ENCODE assay signal across 8 mouse cellular contexts in the genomic region with DNA sequence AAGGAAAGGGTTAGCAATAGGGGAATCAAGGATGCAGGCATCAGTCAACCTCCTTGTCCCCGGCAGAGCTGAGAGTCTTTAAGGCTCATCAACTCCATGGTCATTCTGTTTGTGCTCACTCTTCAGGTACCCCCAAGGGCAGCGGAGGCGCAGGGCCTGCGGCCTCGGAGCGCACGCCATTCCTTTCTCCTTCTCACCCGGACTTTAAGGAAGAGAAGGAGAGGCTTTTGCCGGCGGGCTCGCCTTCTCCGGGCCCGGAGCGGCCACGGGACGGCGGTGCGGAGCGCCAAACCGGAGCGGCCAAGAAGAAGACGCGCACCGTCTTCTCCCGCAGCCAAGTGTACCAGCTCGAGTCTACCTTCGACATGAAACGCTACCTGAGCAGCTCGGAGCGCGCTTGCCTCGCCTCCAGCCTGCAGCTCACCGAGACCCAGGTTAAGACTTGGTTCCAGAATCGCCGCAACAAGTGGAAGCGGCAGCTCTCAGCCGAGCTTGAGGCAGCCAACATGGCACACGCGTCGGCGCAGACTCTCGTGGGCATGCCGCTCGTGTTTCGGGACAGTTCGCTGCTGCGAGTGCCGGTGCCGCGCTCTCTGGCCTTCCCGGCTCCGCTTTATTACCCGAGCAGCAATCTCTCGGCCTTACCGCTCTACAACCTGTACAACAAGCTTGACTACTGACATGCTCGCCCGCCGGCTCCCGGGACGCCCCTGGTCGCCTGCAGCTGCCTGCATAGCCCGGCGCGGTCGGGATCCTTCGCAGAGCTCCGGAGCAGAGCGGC. TPM values are rescaled to one million over a fixed set of nuclear protein-coding genes. Genes with fewer than 3 reads are reported as not detected.
A peak's percentile ranks its signal among the peaks of the same experiment; 100 is the strongest.
DNase-seq lines count a peak whose midpoint lies in the region; ATAC-seq and TF ChIP-seq lines count a peak whose summit lies in the region.

No protein-coding gene starts in this region.

- dilution Hi-C loops in CH12.LX (cut with MboI; ENCODE audit: extremely low pct_ligation_motif_present, extremely low pct_unique_long_range_greater_than_20kb, low sequenced_read_pairs) = no loop called here

- H3K4me1 ChIP-seq in heart, embryonic 10.5 days = peaks cover 33% of the 10 kb centered on the region
- peaks cover 6 to 21% of the 10 kb centered on the region in 2 experiments; a peak in 3 of 4 replicates for H3K4me1 ChIP-seq in CH12.LX (ENCODE audit: control insufficient read depth in 1 of 2, insufficient read depth in 2 of 2)
- H3K4me1 ChIP-seq in embryonic facial prominence, embryonic 12.5 days = peaks cover 12% of the 10 kb centered on the region
- 0 out of 2 replicates have a peak, but pooled peaks cover 4% of the 10 kb centered on the region for H3K4me1 ChIP-seq in intestine, postnatal 0 days (replicated peaks; ENCODE audit: control insufficient read depth, insufficient read depth, low read length)
- peaks cover 9% of the 10 kb centered on the region for H3K4me1 ChIP-seq in midbrain, embryonic 16.5 days (ENCODE audit: control insufficient read depth, insufficient read depth, low read length)

- H3K4me3 ChIP-seq in heart, embryonic 10.5 days = peak overlapping the region; percentile 19
- H3K4me3 ChIP-seq in CH12.LX (replicated peaks in 1 of 3; ENCODE audit: low read depth in 2 of 3, low read length in 2 of 3, poor library complexity in 1 of 3) = peak overlapping the region in 2 of 3 experiments; percentile 70 to 80
- peak overlapping the region; percentile 15; the same call in 1 of the 2 replicates for H3K4me3 ChIP-seq in embryonic facial prominence, embryonic 12.5 days
- peak overlapping the region; percentile 34 for H3K4me3 ChIP-seq in intestine, postnatal 0 days (ENCODE audit: low read depth, low read length)
- H3K4me3 ChIP-seq in midbrain, embryonic 16.5 days (ENCODE audit: low read depth, low read length) = peak overlapping the region; percentile 4; the same call in 1 of the 2 replicates

- ATAC-seq in embryonic facial prominence, embryonic 12.5 days (ENCODE audit: insufficient number of reproducible peaks, insufficient read depth, low FRiP score, low TSS enrichment) = no peak
- no peak for ATAC-seq in intestine, postnatal 0 days
- ATAC-seq in midbrain, embryonic 16.5 days = no peak

- TF ChIP-seq POLR2A in CH12.LX (IDR thresholded peaks at IDR 0.05; ENCODE audit: low read depth, low read length) = no peak

- H3K4me2 ChIP-seq in CH12.LX (ENCODE audit: insufficient read depth, low read depth, poor library complexity, severe bottlenecking) = peak overlapping the region; percentile 54
- H3K4me2 ChIP-seq in embryonic facial prominence, embryonic 12.5 days (replicated peaks) = peak overlapping the region; percentile 26
- peak overlapping the region; percentile 45 for H3K4me2 ChIP-seq in intestine, postnatal 0 days (replicated peaks; ENCODE audit: low read depth)
- no peak overlapping the region for H3K4me2 ChIP-seq in midbrain, embryonic 16.5 days (ENCODE audit: low read length)

- H3K9ac ChIP-seq in CH12.LX (ENCODE audit: insufficient read depth, low read depth) = peak overlapping the region; percentile 14; the same call in 1 of the 2 replicates
- H3K9ac ChIP-seq in embryonic facial prominence, embryonic 12.5 days = no peak overlapping the region
- no peak overlapping the region for H3K9ac ChIP-seq in intestine, postnatal 0 days (ENCODE audit: low read depth, low read length)
- H3K9ac ChIP-seq in midbrain, embryonic 16.5 days (ENCODE audit: low read depth, low read length) = no peak overlapping the region

- TF ChIP-seq CTCF in CH12.LX (conservative IDR thresholded peaks at IDR 0.05 in 1 of 2, IDR thresholded peaks at IDR 0.05 in 1 of 2; ENCODE audit: low read depth in 2 of 2, low read length in 2 of 2) = no peak
- TF ChIP-seq CTCF in intestine, postnatal 0 days (IDR thresholded peaks at IDR 0.05; ENCODE audit: low read depth) = peak; percentile 40; the same call in 1 of the 2 replicates

- in situ Hi-C loops in CH12.LX (cut with MboI; ENCODE audit: low pct_ligation_motif_present, low pct_unique_long_range_greater_than_20kb, low sequenced_read_pairs) = no loop called here

- no peak for TF ChIP-seq EP300 in CH12.LX (IDR thresholded peaks at IDR 0.05; ENCODE audit: low read length)

- no peak overlapping the region for H3K27ac ChIP-seq in heart, embryonic 10.5 days
- peak overlapping the region; percentile 24; the same call in 1 of the 2 replicates for H3K27ac ChIP-seq in CH12.LX (ENCODE audit: insufficient read depth, low read depth)
- no peak overlapping the region for H3K27ac ChIP-seq in embryonic facial prominence, embryonic 12.5 days
- no peak overlapping the region for H3K27ac ChIP-seq in intestine, postnatal 0 days (ENCODE audit: low read depth, low read length)
- H3K27ac ChIP-seq in midbrain, embryonic 16.5 days (ENCODE audit: low read length) = no peak overlapping the region

- H3K36me3 ChIP-seq in heart, embryonic 10.5 days = no peaks in the 10 kb centered on the region
- peaks cover 2 to 5% of the 10 kb centered on the region in 2 experiments for H3K36me3 ChIP-seq in CH12.LX (replicated peaks in 1 of 2; ENCODE audit: control insufficient read depth in 1 of 2, insufficient read depth in 1 of 2, low read length in 1 of 2)
- no peaks in the 10 kb centered on the region for H3K36me3 ChIP-seq in embryonic facial prominence, embryonic 12.5 days
- no peaks in the 10 kb centered on the region for H3K36me3 ChIP-seq in intestine, postnatal 0 days (ENCODE audit: control insufficient read depth, insufficient read depth)
- no peaks in the 10 kb centered on the region for H3K36me3 ChIP-seq in midbrain, embryonic 16.5 days (ENCODE audit: control insufficient read depth, insufficient read depth, low read length)

- H3K79me2 ChIP-seq in CH12.LX (replicated peaks; ENCODE audit: control insufficient read depth, extremely low read depth, insufficient read depth, poor library complexity, severe bottlenecking) = peaks cover 1% of the 10 kb centered on the region; the same call in 1 of the 2 replicates

- WGBS in heart, embryonic 10.5 days = under 1% methylated on average over 68 of the region's 68 CpGs
- WGBS in embryonic facial prominence, embryonic 12.5 days = under 1% methylated on average over 68 of the region's 68 CpGs
- WGBS in intestine, postnatal 0 days = under 1% methylated on average over 68 of the region's 68 CpGs
- WGBS in midbrain, embryonic 16.5 days = under 1% methylated on average over 68 of the region's 68 CpGs

- H3K27me3 ChIP-seq in heart, embryonic 10.5 days (ENCODE audit: insufficient read depth, poor library complexity, severe bottlenecking) = peaks cover 89% of the 10 kb centered on the region
- peaks cover 47% of the 10 kb centered on the region for H3K27me3 ChIP-seq in CH12.LX (replicated peaks)
- peaks cover 75% of the 10 kb centered on the region for H3K27me3 ChIP-seq in embryonic facial prominence, embryonic 12.5 days
- H3K27me3 ChIP-seq in intestine, postnatal 0 days (replicated peaks; ENCODE audit: control insufficient read depth, insufficient read depth, low read length) = peaks cover 90% of the 10 kb centered on the region
- peaks cover 47% of the 10 kb centered on the region for H3K27me3 ChIP-seq in midbrain, embryonic 16.5 days (ENCODE audit: control insufficient read depth, insufficient read depth, low read depth, low read length)

- no peaks in the 10 kb centered on the region for H3K9me3 ChIP-seq in heart, embryonic 10.5 days
- H3K9me3 ChIP-seq in CH12.LX (replicated peaks; ENCODE audit: low read length) = no peaks in the 10 kb centered on the region
- H3K9me3 ChIP-seq in embryonic facial prominence, embryonic 12.5 days = no peaks in the 10 kb centered on the region
- H3K9me3 ChIP-seq in intestine, postnatal 0 days (ENCODE audit: control insufficient read depth) = no peaks in the 10 kb centered on the region
- no peaks in the 10 kb centered on the region for H3K9me3 ChIP-seq in midbrain, embryonic 16.5 days (replicated peaks; ENCODE audit: control insufficient read depth, low read length, poor library complexity, severe bottlenecking)

- DNase-seq in heart, embryonic 10.5 days (ENCODE audit: low spot score) = no peak
- DNase-seq in heart, postnatal 4 days = no peak
- DNase-seq in CH12.LX (ENCODE audit: extremely low read depth) = no peak
- DNase-seq in layer of hippocampus, postnatal 14 days (ENCODE audit: low spot score in 2 of 2) = no peak
- DNase-seq in cerebellum, adult 11 months = no peak

- TF ChIP-seq RAD21 in CH12.LX (IDR thresholded peaks at IDR 0.05; ENCODE audit: low read depth, low read length) = no peak

RNA-seq across cellular contexts. Expression of a gene that starts 4.5 kb away (rescaled TPM):
- polyA plus RNA-seq in heart, embryonic 10.5 days (2016; fragmentation: Nextera tagmentation; extraction: Ambion mirVana) = 182 and 235 TPM in 2 replicates
- total RNA-seq in heart, postnatal 4 days (2021) = 10 to 100 TPM; 68.6 to 70.0 TPM
- total RNA-seq in CH12.LX (2012; rRNA removed) (159 and 172 TPM in 2 replicates), CH12.LX (2014; rRNA removed) (225 and 250 TPM in 2 replicates)
- 160 and 161 TPM in 2 replicates for polyA plus RNA-seq in CH12.LX (2012; ENCODE audit: insufficient read length, low read depth)
- 239 and 243 TPM in 2 replicates for polyA plus RNA-seq in embryonic facial prominence, embryonic 12.5 days (2016; fragmentation: Nextera tagmentation; extraction: Ambion mirVana)
- polyA plus RNA-seq in intestine, postnatal 0 days (2015; fragmentation: Nextera tagmentation; extraction: Ambion mirVana) = 72.3 and 74.7 TPM in 2 replicates
- polyA plus RNA-seq in midbrain, embryonic 16.5 days (2015; fragmentation: Nextera tagmentation; extraction: Ambion mirVana) = 146 and 160 TPM in 2 replicates
- total RNA-seq in layer of hippocampus, postnatal 14 days (2021) = 10 to 100 TPM; 52.9 to 56.1 TPM

RNA-seq across cellular contexts. Expression of a gene that starts 6.9 kb away (rescaled TPM):
- polyA plus RNA-seq in heart, embryonic 10.5 days (2016; fragmentation: Nextera tagmentation; extraction: Ambion mirVana) = not detected in 2 replicates
- not detected for total RNA-seq in heart, postnatal 4 days (2021)
- total RNA-seq in CH12.LX (2012; rRNA removed) = 2.3 and 2.9 TPM in 2 replicates
- total RNA-seq in CH12.LX (2014; rRNA removed) = 2.0 and 2.4 TPM in 2 replicates
- 2.4 and 3.1 TPM in 2 replicates for polyA plus RNA-seq in CH12.LX (2012; ENCODE audit: insufficient read length, low read depth)
- polyA plus RNA-seq in embryonic facial prominence, embryonic 12.5 days (2016; fragmentation: Nextera tagmentation; extraction: Ambion mirVana) = 0.38 and 0.41 TPM in 2 replicates
- polyA plus RNA-seq in intestine, postnatal 0 days (2015; fragmentation: Nextera tagmentation; extraction: Ambion mirVana) = 0.55 and 0.56 TPM in 2 replicates
- 0.57 and 1.7 TPM in 2 replicates for polyA plus RNA-seq in midbrain, embryonic 16.5 days (2015; fragmentation: Nextera tagmentation; extraction: Ambion mirVana)
- total RNA-seq in layer of hippocampus, postnatal 14 days (2021) = not detected

RNA-seq across cellular contexts. Expression of a gene that starts 12.8 kb away (rescaled TPM):
- polyA plus RNA-seq in heart, embryonic 10.5 days (2016; fragmentation: Nextera tagmentation; extraction: Ambion mirVana) = 0.09 TPM in 1 of 2 replicates, not detected in the other
- not detected for total RNA-seq in heart, postnatal 4 days (2021)
- not detected in 2 replicates for total RNA-seq in CH12.LX (2012; rRNA removed)
- total RNA-seq in CH12.LX (2014; rRNA removed) = not detected in 2 replicates
- polyA plus RNA-seq in CH12.LX (2012; ENCODE audit: insufficient read length, low read depth) = not detected in 2 replicates
- 0.22 and 0.31 TPM in 2 replicates for polyA plus RNA-seq in embryonic facial prominence, embryonic 12.5 days (2016; fragmentation: Nextera tagmentation; extraction: Ambion mirVana)
- polyA plus RNA-seq in intestine, postnatal 0 days (2015; fragmentation: Nextera tagmentation; extraction: Ambion mirVana) = 0.91 and 1.4 TPM in 2 replicates
- polyA plus RNA-seq in midbrain, embryonic 16.5 days (2015; fragmentation: Nextera tagmentation; extraction: Ambion mirVana) = 0.20 and 0.85 TPM in 2 replicates
- not detected for total RNA-seq in layer of hippocampus, postnatal 14 days (2021)

Comparison
In these comparisons a context has a peak if more than half of its experiments do, and no peak if none do; other contexts are left out.
1. H3K4me3 ChIP-seq: peak in every context shown above with its lines; median percentile 75 in CH12.LX; 34 in intestine, postnatal 0 days; 19 in heart, embryonic 10.5 days; 15 in embryonic facial prominence, embryonic 12.5 days; 4 in midbrain, embryonic 16.5 days.